Mouse (Mus musculus): ENCODE results near the gene Rab19.
"Not testable (repeated sequence)": the region's sequence is repeated elsewhere in the genome, so short reads cannot be mapped to it uniquely, and the experiment has no call there.

The Rab19 gene

GRCm38 (mm10) chr6:39429007-39429788 lies 48.2 kb downstream of the Rab19 start:
- DNase-seq (ENCODE audit: low spot score in 2 of 2) = no peak

GRCm38 (mm10) chr6:39430722-39431121 lies 49.7 kb downstream of the Rab19 start:
- no peak for DNase-seq (ENCODE audit: low spot score in 2 of 2)

- DNase-seq (ENCODE audit: low spot score in 2 of 2) = no peak
Observed at GRCm38 (mm10) chr6:39433174-39433573, 52.2 kb downstream of the Rab19 start.

- no peak for DNase-seq (ENCODE audit: low spot score in 2 of 2)
Observed at GRCm38 (mm10) chr6:39433701-39434100, 52.7 kb downstream of the Rab19 start.

GRCm38 (mm10) chr6:39434111-39434885 lies 53.3 kb downstream of the Rab19 start:
- DNase-seq (ENCODE audit: low spot score in 2 of 2) = no peak

GRCm38 (mm10) chr6:39434886-39435492 lies 54.0 kb downstream of the Rab19 start:
- no peak for DNase-seq (ENCODE audit: low spot score in 2 of 2)

GRCm38 (mm10) chr6:39435875-39436274 lies 54.9 kb downstream of the Rab19 start:
- DNase-seq (ENCODE audit: low spot score in 2 of 2) = no peak

GRCm38 (mm10) chr6:39437519-39437918 lies 56.5 kb downstream of the Rab19 start:
- not testable (repeated sequence) for DNase-seq (ENCODE audit: low spot score in 2 of 2)

Measured in urinary bladder, postnatal 36 days (tissue).